ENCODE assay signal across 26 mouse cellular contexts in the genomic region with DNA sequence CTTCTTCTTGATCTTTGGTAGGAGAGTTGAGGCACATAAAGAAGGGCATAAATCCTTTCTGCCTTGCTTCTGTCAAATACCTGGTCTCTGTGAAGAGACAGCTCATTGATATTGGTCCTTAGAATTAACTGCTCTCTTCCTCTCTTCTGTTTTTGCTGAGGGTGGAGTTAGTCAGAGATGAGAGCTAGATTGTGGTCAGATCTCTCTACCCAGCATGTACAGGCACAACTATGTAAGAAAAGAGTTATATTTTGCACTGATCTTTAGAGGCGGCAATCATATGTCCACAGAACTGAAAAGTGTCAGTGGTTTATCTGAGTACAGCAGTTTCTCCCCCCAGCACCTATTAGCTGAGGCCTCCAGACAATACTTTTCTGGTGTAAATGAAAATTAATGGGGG.
"Had no signal": no experiment of that assay in that cellular context is flagged by ENCODE, and none has a peak within 500 bp of the region (broad histone marks: within the 10 kb centered on the region; RNA-seq: fewer than 3 reads in every experiment).

No protein-coding gene starts in this region.

- ATAC-seq: hindbrain, embryonic 16.5 days; intestine, embryonic 16.5 days had no signal

- H3K36me3 ChIP-seq: heart, embryonic 13.5 days; heart, embryonic 15.5 days; hindbrain, embryonic 13.5 days; kidney, embryonic 15.5 days; limb, embryonic 10.5 days; limb, embryonic 12.5 days; liver, embryonic 13.5 days had no signal

- H3K9ac ChIP-seq: heart, embryonic 13.5 days; heart, embryonic 15.5 days; hindbrain, embryonic 13.5 days; kidney, embryonic 15.5 days; limb, embryonic 12.5 days; liver, embryonic 13.5 days had no signal

- H3K4me1 ChIP-seq: heart, embryonic 13.5 days; heart, embryonic 15.5 days; hindbrain, embryonic 13.5 days; liver, embryonic 13.5 days had no signal

- H3K4me2 ChIP-seq: heart, embryonic 11.5 days; heart, embryonic 13.5 days; heart, embryonic 15.5 days; hindbrain, embryonic 13.5 days; kidney, embryonic 15.5 days; limb, embryonic 12.5 days; liver, embryonic 11.5 days; liver, embryonic 13.5 days had no signal

- H3K27ac ChIP-seq: heart, adult 2 months; heart, embryonic 13.5 days; heart, embryonic 15.5 days; hindbrain, embryonic 13.5 days; kidney, embryonic 15.5 days; kidney, postnatal 0 days; layer of hippocampus, adult 2 months; left cerebral cortex, adult 2 months; limb, embryonic 10.5 days; limb, embryonic 12.5 days; liver, embryonic 13.5 days had no signal

- H3K9me3 ChIP-seq: heart, embryonic 13.5 days; heart, embryonic 15.5 days; hindbrain, embryonic 13.5 days; kidney, embryonic 15.5 days; limb, embryonic 10.5 days; limb, embryonic 12.5 days; liver, embryonic 13.5 days had no signal

- H3K4me3 ChIP-seq: heart, adult 2 months; heart, embryonic 13.5 days; heart, embryonic 15.5 days; hindbrain, embryonic 13.5 days; kidney, embryonic 15.5 days; layer of hippocampus, adult 2 months; left cerebral cortex, adult 2 months; limb, embryonic 10.5 days; limb, embryonic 12.5 days; liver, embryonic 13.5 days had no signal

- DNase-seq: gastrocnemius, postnatal 14 days; gastrocnemius, postnatal 36 days; heart, adult 11 months; heart, adult 2 months; heart, postnatal 14 days; heart, postnatal 36 days; kidney, adult 11 months; kidney, adult 2 months; kidney, adult 9 months; kidney, postnatal 14 days; kidney, postnatal 4 days; liver; liver, embryonic 13.5 days had no signal

- H3K27me3 ChIP-seq: heart, embryonic 13.5 days; heart, embryonic 15.5 days; hindbrain, embryonic 13.5 days; kidney, embryonic 15.5 days; limb, embryonic 12.5 days; liver, embryonic 13.5 days had no signal
